Mouse (Mus musculus) testis, adult 2 months (tissue): Measurements from ENCODE around the gene Tspan11.

Source experiments
- CTCF ChIP-seq: fragments of 200-500 bp; IDR thresholded peaks from 2 replicates; pipeline ENCODE4 v1.5.1; 2012; ENCODE audit warnings: low read depth, mild to moderate bottlenecking, inconsistent platforms, low read length, moderate library complexity; ENCODE audit not compliant: control insufficient read depth, insufficient read depth, insufficient replicate concordance
- POLR2A ChIP-seq: fragments of 200-500 bp; IDR thresholded peaks from 2 replicates; pipeline ENCODE4 v1.6.1; 2012; ENCODE audit warnings: low read depth, mild to moderate bottlenecking, inconsistent platforms, low read length, moderate library complexity; ENCODE audit not compliant: control insufficient read depth

DNA sequence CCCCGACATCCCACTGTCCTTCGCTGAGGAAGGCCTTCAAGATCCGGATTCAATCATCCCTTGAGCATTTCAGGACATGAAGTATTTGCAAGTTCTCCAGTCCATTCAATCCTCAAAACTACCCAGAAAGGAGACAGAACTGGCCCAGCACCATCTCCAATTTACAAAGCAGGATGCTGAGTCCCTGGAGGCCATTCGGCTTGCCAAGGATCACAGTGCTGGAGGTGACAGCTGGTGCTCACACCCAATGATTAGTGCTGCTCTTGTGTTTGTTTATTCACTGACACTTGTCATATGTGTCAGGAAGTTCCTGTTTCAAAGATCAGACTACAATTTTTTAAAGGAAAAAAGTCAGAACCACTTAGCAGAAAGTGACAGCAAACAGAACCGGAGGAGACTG, 14.3 kb downstream of the Tspan11 start:
- TF ChIP-seq CTCF (no peak), POLR2A (no peak)
